Mouse (Mus musculus): ENCODE measurements at regions not wholly inside any gene's neighbourhood (a gene's known extent, or its start where the extent isn't known, plus 50 kb on each side); places are given as distances from the start of the nearest gene placed in this dataset.

DNA sequence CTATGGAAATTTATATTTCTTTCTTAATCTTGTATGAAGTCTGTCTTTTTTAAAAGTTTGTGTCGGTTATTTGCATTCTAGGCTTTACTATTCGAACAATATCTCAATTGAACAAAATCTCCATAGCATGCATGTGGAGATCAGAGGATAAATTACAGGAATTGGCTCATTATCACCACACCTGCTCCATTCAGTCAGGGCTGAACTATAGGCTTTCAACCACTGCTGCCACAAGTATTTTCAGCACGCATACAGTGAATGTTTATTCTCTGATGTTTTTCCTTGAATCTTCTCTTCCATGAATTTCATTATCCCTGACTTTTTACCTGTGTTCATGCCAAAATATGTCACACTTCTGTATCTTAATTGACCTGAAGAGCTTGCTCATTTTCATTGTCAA, 207.2 kb downstream of the Etv1 start:
- Histone ChIP-seq H3K4me3 (replicated peaks; ENCODE audit: extremely low read depth, low read depth, low read length) (no peak overlapping the region), H3K4me1 (ENCODE audit: control insufficient read depth, insufficient read depth, low read length) (no peaks in the 10 kb centered on the region)
- no peak for TF ChIP-seq CTCF (IDR thresholded peaks at IDR 0.05; ENCODE audit: insufficient read depth, low read length)
- TF ChIP-seq POLR2A (IDR thresholded peaks at IDR 0.05; ENCODE audit: borderline replicate concordance, extremely low read depth, low read depth, low read length), result no peak
- 87% methylated on average over 3 of the region's 3 CpGs for WGBS
- DNase-seq, result no peak

DNA sequence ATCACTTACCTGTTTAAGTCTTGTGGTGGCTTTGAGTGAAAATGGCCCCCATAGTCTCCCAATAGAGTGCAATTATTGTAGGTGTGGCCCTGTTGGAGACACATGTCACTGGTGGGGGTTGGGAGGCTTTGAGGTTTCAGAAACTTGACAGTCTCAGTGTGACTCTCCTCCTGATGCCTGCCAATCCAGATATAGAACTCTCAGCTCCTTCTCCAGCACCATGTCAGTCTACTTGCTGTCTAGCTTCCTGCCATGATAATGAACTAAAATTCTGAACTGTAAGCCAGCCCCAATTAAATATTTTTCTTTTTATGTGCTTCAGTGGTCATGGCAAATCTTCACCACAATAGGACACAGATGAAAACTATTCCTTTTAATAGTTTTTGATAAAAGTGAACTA, 208.1 kb downstream of the Etv1 start:
- H3K4me3 ChIP-seq (replicated peaks; ENCODE audit: extremely low read depth, low read depth, low read length), result no peak overlapping the region
- DNase-seq, result no peak
- TF ChIP-seq CTCF (IDR thresholded peaks at IDR 0.05; ENCODE audit: insufficient read depth, low read length), result no peak
- TF ChIP-seq POLR2A (IDR thresholded peaks at IDR 0.05; ENCODE audit: borderline replicate concordance, extremely low read depth, low read depth, low read length), result no peak
- no peaks in the 10 kb centered on the region for H3K4me1 ChIP-seq (ENCODE audit: control insufficient read depth, insufficient read depth, low read length)

DNA sequence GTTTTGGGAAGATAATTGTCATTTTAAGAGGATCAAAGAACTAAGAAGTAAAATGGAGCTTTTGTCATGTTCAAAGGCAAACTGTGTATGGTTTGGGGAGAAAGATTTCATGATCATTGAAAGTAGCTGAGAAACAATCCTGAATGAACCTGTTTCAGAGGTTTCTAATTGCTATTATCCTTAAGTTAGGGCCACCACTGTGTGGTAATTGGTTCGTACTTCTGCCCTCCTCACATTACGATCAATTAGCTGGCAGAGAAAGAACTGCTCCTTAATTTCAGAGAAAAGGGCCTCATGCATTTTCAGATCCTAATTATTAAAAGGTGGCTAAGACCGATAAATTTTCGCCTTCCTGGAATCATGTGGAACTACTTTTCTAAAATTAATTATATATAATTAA, 208.6 kb downstream of the Etv1 start:
- WGBS, result 94% methylated on average over 4 of the region's 4 CpGs
- no peak for TF ChIP-seq CTCF (IDR thresholded peaks at IDR 0.05; ENCODE audit: insufficient read depth, low read length)
- no peak for TF ChIP-seq POLR2A (IDR thresholded peaks at IDR 0.05; ENCODE audit: borderline replicate concordance, extremely low read depth, low read depth, low read length)
- Histone ChIP-seq H3K4me3 (replicated peaks; ENCODE audit: extremely low read depth, low read depth, low read length) (no peak overlapping the region), H3K4me1 (ENCODE audit: control insufficient read depth, insufficient read depth, low read length) (no peaks in the 10 kb centered on the region)
- DNase-seq, result no peak

DNA sequence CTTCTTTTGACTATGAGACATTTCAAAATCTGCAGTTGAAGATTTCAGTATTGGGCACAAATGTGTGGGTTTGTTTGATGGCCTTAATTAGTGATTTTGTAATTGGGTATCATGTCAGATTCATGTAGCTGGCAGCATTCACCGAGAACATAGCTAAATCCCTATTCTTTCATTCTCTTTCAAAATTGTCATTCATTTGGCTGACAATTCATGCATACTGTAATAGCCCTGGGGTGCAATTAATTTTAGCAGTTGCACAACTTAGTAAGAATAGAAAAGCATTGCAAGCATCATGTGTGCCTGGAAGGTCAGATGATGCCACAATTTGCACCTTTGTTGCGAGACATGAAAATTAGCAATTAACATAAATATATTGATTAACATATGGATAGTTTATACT, 248.0 kb downstream of the Etv1 start:
- Histone ChIP-seq H3K4me3 (replicated peaks; ENCODE audit: extremely low read depth, low read depth, low read length) (no peak overlapping the region), H3K4me1 (ENCODE audit: control insufficient read depth, insufficient read depth, low read length) (no peaks in the 10 kb centered on the region)
- TF ChIP-seq CTCF (IDR thresholded peaks at IDR 0.05; ENCODE audit: insufficient read depth, low read length) (no peak), POLR2A (IDR thresholded peaks at IDR 0.05; ENCODE audit: borderline replicate concordance, extremely low read depth, low read depth, low read length) (no peak)
- WGBS, result 80% methylated on average over 2 of the region's 2 CpGs
- DNase-seq, result no peak

DNA sequence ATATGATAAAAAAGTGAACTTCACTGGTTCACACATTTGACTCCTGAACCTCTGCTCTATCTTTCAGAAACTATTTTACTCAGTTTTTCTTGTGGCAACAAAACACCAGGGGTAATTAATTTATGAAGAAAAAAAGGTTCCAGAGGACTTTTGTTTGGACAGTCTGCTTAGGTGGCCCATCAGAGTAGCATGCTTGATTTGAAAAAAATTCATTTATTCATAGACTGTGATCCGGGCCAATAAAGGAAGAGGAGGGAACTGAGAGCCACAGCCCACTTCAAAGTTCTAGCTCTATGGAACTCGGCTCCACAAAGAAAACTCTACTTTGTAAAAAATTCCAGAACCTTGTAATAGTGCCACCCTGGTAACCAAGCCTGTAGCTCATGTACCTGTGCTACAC, 248.8 kb downstream of the Etv1 start:
- DNase-seq, result no peak
- TF ChIP-seq CTCF (IDR thresholded peaks at IDR 0.05; ENCODE audit: insufficient read depth, low read length) (no peak), POLR2A (IDR thresholded peaks at IDR 0.05; ENCODE audit: borderline replicate concordance, extremely low read depth, low read depth, low read length) (no peak)
- 77% methylated on average over 2 of the region's 2 CpGs for WGBS
- Histone ChIP-seq H3K4me3 (replicated peaks; ENCODE audit: extremely low read depth, low read depth, low read length) (no peak overlapping the region), H3K4me1 (ENCODE audit: control insufficient read depth, insufficient read depth, low read length) (no peaks in the 10 kb centered on the region)

DNA sequence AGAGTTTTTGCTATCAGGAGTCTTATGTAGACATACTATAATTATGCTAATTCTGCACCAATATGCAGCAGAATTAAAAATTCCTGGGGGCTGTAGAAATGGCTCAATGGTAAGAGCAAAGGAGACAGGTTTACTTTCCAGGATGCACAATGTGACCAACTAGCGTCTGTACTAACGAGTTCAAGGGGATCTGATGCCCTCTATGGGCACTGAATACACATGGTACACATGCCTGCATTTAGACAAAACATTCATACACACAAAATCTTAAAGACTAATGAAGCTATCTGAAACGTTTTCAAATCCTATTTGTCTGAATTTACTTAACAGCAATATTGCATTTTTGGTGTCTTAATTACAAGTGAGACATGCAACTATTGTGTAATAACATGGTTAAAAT, 254.8 kb downstream of the Etv1 start:
- no peak for TF ChIP-seq POLR2A (IDR thresholded peaks at IDR 0.05; ENCODE audit: borderline replicate concordance, extremely low read depth, low read depth, low read length)
- no peak for TF ChIP-seq CTCF (IDR thresholded peaks at IDR 0.05; ENCODE audit: insufficient read depth, low read length)
- WGBS, result 66% methylated on average over 3 of the region's 3 CpGs

DNA sequence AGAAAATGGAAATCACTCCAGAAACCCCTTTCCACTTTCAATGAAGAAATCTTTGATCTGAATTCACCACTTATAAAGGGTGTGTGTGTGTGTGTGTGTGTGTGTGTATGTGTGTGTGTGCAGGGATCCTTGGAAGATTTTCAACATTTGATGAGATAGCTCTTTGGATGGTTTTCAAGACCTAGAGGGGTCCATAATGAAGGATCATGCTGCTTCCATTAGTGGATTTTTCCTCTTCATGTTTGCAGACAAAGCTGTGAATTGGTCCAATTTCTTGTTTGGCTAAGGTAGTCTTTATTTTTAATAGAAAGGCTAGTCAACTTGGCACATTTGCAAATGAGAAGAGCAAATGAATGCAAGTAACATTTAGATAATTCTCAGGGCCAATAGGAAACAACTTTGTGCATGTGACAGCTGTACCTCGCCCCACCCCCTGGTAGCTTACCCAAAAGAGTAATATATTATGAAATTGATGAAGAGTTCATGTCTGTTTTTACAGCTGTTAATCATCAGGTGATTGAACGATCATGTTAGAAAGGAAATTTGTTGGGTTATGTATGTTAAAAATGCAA, 257.4 kb downstream of the Etv1 start:
- TF ChIP-seq POLR2A (IDR thresholded peaks at IDR 0.05; ENCODE audit: borderline replicate concordance, extremely low read depth, low read depth, low read length) (no peak), CTCF (IDR thresholded peaks at IDR 0.05; ENCODE audit: insufficient read depth, low read length) (no peak)
- no peaks in the 10 kb centered on the region for H3K4me1 ChIP-seq (ENCODE audit: control insufficient read depth, insufficient read depth, low read length)
- no peak overlapping the region for H3K4me3 ChIP-seq (replicated peaks; ENCODE audit: extremely low read depth, low read depth, low read length)
- no peak for DNase-seq
- 82% methylated on average over 2 of the region's 2 CpGs for WGBS

More for the DNA sequence above, 254.8 kb downstream of the Etv1 start:
- no peak for DNase-seq
- H3K4me1 ChIP-seq (ENCODE audit: control insufficient read depth, insufficient read depth, low read length), result no peaks in the 10 kb centered on the region
- no peak overlapping the region for H3K4me3 ChIP-seq (replicated peaks; ENCODE audit: extremely low read depth, low read depth, low read length)

DNA sequence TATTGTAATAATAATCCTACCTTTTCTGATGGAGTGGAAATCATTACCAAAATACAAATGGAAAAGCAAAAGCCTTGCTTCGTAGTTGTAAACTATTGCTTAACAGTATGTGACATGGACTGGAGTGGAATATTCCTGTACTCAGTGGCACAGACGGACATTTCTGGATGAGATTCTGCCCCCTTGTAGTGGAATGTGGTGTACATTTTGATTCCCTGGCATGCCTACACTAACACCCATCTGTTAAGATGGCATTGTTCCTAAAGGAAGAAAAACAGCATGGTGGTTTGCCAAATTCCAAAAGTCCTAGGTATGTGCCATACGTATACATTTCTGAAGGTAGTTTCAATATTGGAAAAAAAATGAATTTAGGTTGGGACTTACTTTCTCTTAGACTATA, 258.9 kb downstream of the Etv1 start:
- Histone ChIP-seq H3K4me1 (ENCODE audit: control insufficient read depth, insufficient read depth, low read length) (no peaks in the 10 kb centered on the region), H3K4me3 (replicated peaks; ENCODE audit: extremely low read depth, low read depth, low read length) (no peak overlapping the region)
- TF ChIP-seq CTCF (IDR thresholded peaks at IDR 0.05; ENCODE audit: insufficient read depth, low read length) (no peak), POLR2A (IDR thresholded peaks at IDR 0.05; ENCODE audit: borderline replicate concordance, extremely low read depth, low read depth, low read length) (no peak)
- no peak for DNase-seq
- WGBS, result 85% methylated on average over 3 of the region's 3 CpGs

DNA sequence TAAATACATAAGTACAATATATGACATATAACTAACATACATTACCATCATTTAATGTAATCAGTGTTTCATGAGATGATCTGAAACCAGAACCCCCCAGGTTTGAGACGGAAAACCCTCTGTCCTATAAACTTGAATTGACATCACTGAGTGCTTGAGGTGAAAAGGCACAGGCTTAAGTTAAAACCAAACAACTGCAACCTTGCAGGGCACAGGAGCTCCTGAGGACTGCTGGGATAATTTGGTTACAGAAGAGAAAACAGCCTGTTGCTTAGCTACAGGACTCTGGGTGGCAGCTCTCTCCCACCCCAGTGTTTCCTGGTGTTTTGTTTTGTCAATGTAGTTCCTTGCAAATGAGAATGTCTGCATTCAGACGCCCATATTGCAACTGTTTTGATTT, 259.5 kb downstream of the Etv1 start:
- TF ChIP-seq POLR2A (IDR thresholded peaks at IDR 0.05; ENCODE audit: borderline replicate concordance, extremely low read depth, low read depth, low read length) (no peak), CTCF (IDR thresholded peaks at IDR 0.05; ENCODE audit: insufficient read depth, low read length) (no peak)
- 42% methylated on average over 2 of the region's 2 CpGs for WGBS
- Histone ChIP-seq H3K4me3 (replicated peaks; ENCODE audit: extremely low read depth, low read depth, low read length) (no peak overlapping the region), H3K4me1 (ENCODE audit: control insufficient read depth, insufficient read depth, low read length) (no peaks in the 10 kb centered on the region)
- no peak for DNase-seq

DNA sequence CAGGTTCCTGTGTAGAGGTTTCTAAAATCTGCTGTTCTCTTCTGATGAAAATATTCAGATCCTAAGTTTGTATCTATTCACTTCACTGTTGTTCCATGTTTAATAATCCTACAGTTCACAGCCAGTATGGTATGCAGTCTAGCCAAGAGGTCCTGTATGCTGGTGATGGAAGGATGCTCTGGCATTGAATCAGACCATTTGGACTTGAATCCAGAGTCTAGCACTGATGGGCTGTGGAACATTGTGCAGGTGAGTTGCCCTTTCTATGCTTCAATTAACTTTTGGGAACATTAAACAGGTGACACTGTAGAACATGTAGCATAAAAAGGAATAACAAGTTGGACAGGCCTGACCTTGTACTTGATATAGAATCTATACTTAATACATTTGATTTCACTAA, 267.9 kb downstream of the Etv1 start:
- H3K4me3 ChIP-seq (replicated peaks; ENCODE audit: extremely low read depth, low read depth, low read length), result no peak overlapping the region
- no peak for DNase-seq
- TF ChIP-seq POLR2A (IDR thresholded peaks at IDR 0.05; ENCODE audit: borderline replicate concordance, extremely low read depth, low read depth, low read length) (no peak), CTCF (IDR thresholded peaks at IDR 0.05; ENCODE audit: insufficient read depth, low read length) (no peak)

More for the DNA sequence above, 267.9 kb downstream of the Etv1 start:
- no peaks in the 10 kb centered on the region for H3K4me1 ChIP-seq (ENCODE audit: control insufficient read depth, insufficient read depth, low read length)
